Mouse (Mus musculus): ENCODE measurements at regions not wholly inside any gene's neighbourhood (a gene's known extent, or its start where the extent isn't known, plus 50 kb on each side); places are given as distances from the start of the nearest gene placed in this dataset.

GRCm38 (mm10) chr17:84116340-84117279 lies 71.1 kb downstream of the Zfp36l2 start:
- Histone ChIP-seq H3K4me3 (ENCODE audit: insufficient read depth, low read length) (no peak overlapping the region), H3K4me1 (ENCODE audit: control insufficient read depth, insufficient read depth, low read length) (peaks cover 13% of the 10 kb centered on the region), H3K27ac (ENCODE audit: insufficient read depth, low read length) (no peak overlapping the region)
- TF ChIP-seq POLR2A (IDR thresholded peaks at IDR 0.05; ENCODE audit: low read depth, low read length) (no peak), CTCF (IDR thresholded peaks at IDR 0.05; ENCODE audit: borderline replicate concordance, insufficient read depth, low read length) (no peak)

- TF ChIP-seq CTCF (IDR thresholded peaks at IDR 0.05; ENCODE audit: borderline replicate concordance, insufficient read depth, low read length), result no peak
- no peak overlapping the region for H3K4me3 ChIP-seq (ENCODE audit: insufficient read depth, low read length)
- no peak overlapping the region for H3K27ac ChIP-seq (ENCODE audit: insufficient read depth, low read length)
- peaks cover 14% of the 10 kb centered on the region for H3K4me1 ChIP-seq (ENCODE audit: control insufficient read depth, insufficient read depth, low read length)
Observed at GRCm38 (mm10) chr17:84115957-84116339, 71.8 kb downstream of the Zfp36l2 start.

DNA sequence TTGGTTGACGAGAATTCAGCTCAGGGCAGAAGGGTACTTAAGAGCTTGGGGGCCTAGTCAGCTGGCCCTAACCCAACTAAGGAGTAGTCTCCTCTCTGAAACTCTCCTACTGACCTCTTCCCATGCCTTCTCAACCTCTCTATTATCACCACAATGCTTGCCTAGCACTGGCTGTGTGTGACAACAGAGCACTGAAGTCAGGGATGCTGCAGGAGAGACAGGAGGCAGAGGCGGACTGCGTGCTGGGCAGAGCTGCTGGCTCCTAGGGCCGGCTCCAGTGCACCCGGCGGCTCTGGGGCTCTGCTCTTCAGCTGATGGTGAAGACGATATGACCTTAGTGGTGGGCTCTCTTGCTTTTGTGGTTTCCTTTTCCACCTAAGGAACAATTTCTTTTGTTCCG lies 72.6 kb downstream of the Zfp36l2 start:
- TF ChIP-seq CTCF (IDR thresholded peaks at IDR 0.05; ENCODE audit: borderline replicate concordance, insufficient read depth, low read length) (no peak), POLR2A (IDR thresholded peaks at IDR 0.05; ENCODE audit: low read depth, low read length) (no peak)
- no peak overlapping the region for H3K4me3 ChIP-seq (ENCODE audit: insufficient read depth, low read length)
- H3K27ac ChIP-seq (ENCODE audit: insufficient read depth, low read length), result no peak overlapping the region
- peaks cover 18% of the 10 kb centered on the region for H3K4me1 ChIP-seq (ENCODE audit: control insufficient read depth, insufficient read depth, low read length)

GRCm38 (mm10) chr17:84114279-84114994 lies 73.3 kb downstream of the Zfp36l2 start:
- Histone ChIP-seq H3K4me3 (ENCODE audit: insufficient read depth, low read length) (no peak overlapping the region), H3K4me1 (ENCODE audit: control insufficient read depth, insufficient read depth, low read length) (peaks cover 18% of the 10 kb centered on the region), H3K27ac (ENCODE audit: insufficient read depth, low read length) (no peak overlapping the region)
- TF ChIP-seq POLR2A (IDR thresholded peaks at IDR 0.05; ENCODE audit: low read depth, low read length) (no peak), CTCF (IDR thresholded peaks at IDR 0.05; ENCODE audit: borderline replicate concordance, insufficient read depth, low read length) (no peak)

- TF ChIP-seq POLR2A (IDR thresholded peaks at IDR 0.05; ENCODE audit: low read depth, low read length) (no peak), CTCF (IDR thresholded peaks at IDR 0.05; ENCODE audit: borderline replicate concordance, insufficient read depth, low read length) (peak; percentile 67; the same call in 1 of the 2 replicates)
- Histone ChIP-seq H3K4me1 (ENCODE audit: control insufficient read depth, insufficient read depth, low read length) (peaks cover 18% of the 10 kb centered on the region), H3K4me3 (ENCODE audit: insufficient read depth, low read length) (no peak overlapping the region), H3K27ac (ENCODE audit: insufficient read depth, low read length) (no peak overlapping the region)
Observed at GRCm38 (mm10) chr17:84113608-84114278, 74.0 kb downstream of the Zfp36l2 start.

DNA sequence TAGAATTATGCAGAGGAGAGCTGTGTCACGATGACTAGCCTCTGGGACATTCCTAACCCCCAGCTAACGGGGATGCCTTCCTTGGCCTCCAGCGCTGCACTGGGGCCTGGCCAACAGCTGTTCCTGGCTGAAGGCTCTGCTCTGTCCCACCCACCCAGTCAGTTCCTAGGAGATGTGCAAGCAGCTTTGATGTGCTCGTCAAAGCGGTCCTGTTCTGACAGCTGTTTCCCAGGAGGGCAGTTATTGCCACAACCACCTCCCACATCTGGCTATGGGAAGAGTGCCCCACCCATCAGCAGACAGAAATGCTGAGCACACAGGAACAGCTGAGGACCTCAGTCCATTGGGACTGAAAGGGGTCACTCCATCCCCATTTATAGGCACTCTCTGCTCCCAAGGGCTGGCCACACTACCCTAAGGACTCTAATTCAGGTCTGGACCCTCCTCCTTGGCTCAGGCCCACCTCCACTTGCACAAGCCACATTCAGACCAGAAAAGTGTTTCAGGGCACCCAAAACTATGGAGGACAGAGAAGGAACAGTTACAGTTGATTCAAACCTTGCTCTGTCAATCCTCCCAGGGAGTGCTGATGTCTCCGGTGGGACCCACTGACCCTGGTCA lies 75.2 kb downstream of the Zfp36l2 start:
- peak overlapping the region; percentile 80 for H3K27ac ChIP-seq (ENCODE audit: insufficient read depth, low read length)
- H3K4me1 ChIP-seq (ENCODE audit: control insufficient read depth, insufficient read depth, low read length), result peaks cover 18% of the 10 kb centered on the region
- TF ChIP-seq POLR2A (IDR thresholded peaks at IDR 0.05; ENCODE audit: low read depth, low read length) (no peak), CTCF (IDR thresholded peaks at IDR 0.05; ENCODE audit: borderline replicate concordance, insufficient read depth, low read length) (no peak)
- H3K4me3 ChIP-seq (ENCODE audit: insufficient read depth, low read length), result no peak overlapping the region

DNA sequence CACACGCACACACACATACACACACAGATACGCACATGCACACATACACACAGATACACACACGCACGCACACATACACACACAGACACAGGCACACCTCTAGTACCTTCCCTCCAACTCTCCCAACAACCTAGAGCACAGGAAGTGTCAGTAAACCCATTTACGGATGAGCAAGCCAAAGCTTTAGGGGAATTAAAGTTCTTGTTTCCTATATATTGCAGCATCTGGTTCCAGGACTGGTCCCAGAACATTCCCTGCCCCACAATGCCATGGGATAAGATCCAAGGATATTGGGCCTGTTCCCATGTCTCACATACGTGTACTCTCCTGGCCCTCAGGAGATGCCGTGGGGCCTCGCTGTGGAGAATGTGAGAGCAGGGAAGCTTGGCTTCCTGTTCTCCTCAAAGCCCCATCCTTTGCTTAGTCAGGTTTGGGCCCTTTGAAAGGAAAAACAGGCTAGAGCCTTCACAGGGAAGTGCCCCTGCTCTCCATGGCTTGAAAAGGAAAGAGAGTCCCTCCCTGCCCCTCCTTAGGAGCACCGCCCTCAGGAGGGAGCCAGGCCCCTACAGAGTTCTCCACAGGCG lies 75.9 kb downstream of the Zfp36l2 start:
- no peak overlapping the region for H3K4me3 ChIP-seq (ENCODE audit: insufficient read depth, low read length)
- peak overlapping the region; percentile 80 for H3K27ac ChIP-seq (ENCODE audit: insufficient read depth, low read length)
- TF ChIP-seq POLR2A (IDR thresholded peaks at IDR 0.05; ENCODE audit: low read depth, low read length) (no peak; the same call in none of the 2 replicates), CTCF (IDR thresholded peaks at IDR 0.05; ENCODE audit: borderline replicate concordance, insufficient read depth, low read length) (no peak)
- peaks cover 18% of the 10 kb centered on the region for H3K4me1 ChIP-seq (ENCODE audit: control insufficient read depth, insufficient read depth, low read length)

DNA sequence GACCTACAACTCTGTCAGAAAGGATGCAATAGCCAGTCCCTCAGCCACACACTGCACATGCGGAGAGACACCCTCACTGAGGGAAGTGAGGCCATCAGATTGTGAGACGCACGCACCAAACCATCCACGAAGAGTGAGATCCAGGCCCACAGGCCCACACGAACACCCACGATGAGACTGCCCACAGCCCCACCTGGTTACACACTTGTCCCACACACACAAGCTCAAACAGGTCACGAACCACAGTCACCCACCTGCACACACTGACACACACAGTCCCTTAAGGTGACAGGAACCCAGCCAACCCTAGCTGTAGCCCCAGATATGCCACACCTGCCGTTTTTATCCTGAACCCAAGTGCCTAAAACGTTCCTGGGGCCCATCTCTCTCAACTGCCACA lies 76.8 kb downstream of the Zfp36l2 start:
- TF ChIP-seq POLR2A (IDR thresholded peaks at IDR 0.05; ENCODE audit: low read depth, low read length) (no peak), CTCF (IDR thresholded peaks at IDR 0.05; ENCODE audit: borderline replicate concordance, insufficient read depth, low read length) (no peak)
- Histone ChIP-seq H3K27ac (ENCODE audit: insufficient read depth, low read length) (peak overlapping the region; percentile 80), H3K4me1 (ENCODE audit: control insufficient read depth, insufficient read depth, low read length) (peaks cover 12% of the 10 kb centered on the region), H3K4me3 (ENCODE audit: insufficient read depth, low read length) (no peak overlapping the region)

Measured in embryonic fibroblast, embryonic 13.5 days (primary cell).